7 mouse cellular contexts compared by ENCODE assay signal in genomic region chr8:120632969-120633664, GRCm38 (mm10). TPM values are rescaled to one million over a fixed set of nuclear protein-coding genes. Genes with fewer than 3 reads are reported as not detected.
A peak's percentile ranks its signal among the peaks of the same experiment; 100 is the strongest.
DNase-seq lines count a peak whose midpoint lies in the region; ATAC-seq and TF ChIP-seq lines count a peak whose summit lies in the region.

No protein-coding gene starts in this region.

- peak overlapping the region; percentile 53 for H3K9ac ChIP-seq in neural tube, embryonic 15.5 days (replicated peaks)

- no peaks in the 10 kb centered on the region for H3K36me3 ChIP-seq in forebrain, embryonic 10.5 days (replicated peaks)
- no peaks in the 10 kb centered on the region for H3K36me3 ChIP-seq in limb, embryonic 10.5 days
- H3K36me3 ChIP-seq in neural tube, embryonic 15.5 days: no peaks in the 10 kb centered on the region

- peak; percentile 3; the same call in 1 of the 2 replicates for ATAC-seq in neural tube, embryonic 15.5 days (ENCODE audit: low FRiP score)
- no peak for ATAC-seq in cerebellum, adult (ENCODE audit: insufficient number of reproducible peaks, low FRiP score, low TSS enrichment)

- H3K9me3 ChIP-seq in forebrain, embryonic 10.5 days: peaks cover 4% of the 10 kb centered on the region; the same call in 1 of the 2 replicates
- H3K9me3 ChIP-seq in limb, embryonic 10.5 days (replicated peaks): no peaks in the 10 kb centered on the region
- no peaks in the 10 kb centered on the region for H3K9me3 ChIP-seq in neural tube, embryonic 15.5 days (replicated peaks)

- no peak for TF ChIP-seq CTCF in layer of hippocampus, adult 2 months (conservative IDR thresholded peaks at IDR 0.05)

- peak overlapping the region; percentile 92 for H3K4me2 ChIP-seq in neural tube, embryonic 15.5 days

- WGBS in forebrain, embryonic 10.5 days: 24% methylated on average over 17 of the region's 17 CpGs
- 29% methylated on average over 17 of the region's 17 CpGs for WGBS in limb, embryonic 10.5 days
- 25% methylated on average over 17 of the region's 17 CpGs for WGBS in neural tube, embryonic 15.5 days

- peaks cover 72% of the 10 kb centered on the region for H3K27me3 ChIP-seq in forebrain, embryonic 10.5 days (ENCODE audit: poor library complexity, severe bottlenecking)
- H3K27me3 ChIP-seq in limb, embryonic 10.5 days (ENCODE audit: low read depth, poor library complexity, severe bottlenecking): peaks cover 74% of the 10 kb centered on the region
- H3K27me3 ChIP-seq in neural tube, embryonic 15.5 days (replicated peaks): peaks cover 29% of the 10 kb centered on the region

- H3K4me1 ChIP-seq in forebrain, embryonic 10.5 days: peaks cover 34% of the 10 kb centered on the region
- peaks cover 43% of the 10 kb centered on the region for H3K4me1 ChIP-seq in limb, embryonic 10.5 days
- H3K4me1 ChIP-seq in neural tube, embryonic 15.5 days: peaks cover 20% of the 10 kb centered on the region

- no peak for DNase-seq in layer of hippocampus, adult 2 months (ENCODE audit: low spot score in 2 of 2)
- no peak for DNase-seq in layer of hippocampus, postnatal 36 days
- DNase-seq in forebrain, embryonic 10.5 days (ENCODE audit: extremely low spot score, low spot score): no peak
- peak; percentile 39 for DNase-seq in limb, embryonic 10.5 days (ENCODE audit: low spot score)
- DNase-seq in embryo, embryonic 9.5 days (ENCODE audit: extremely low spot score): no peak

- H3K27ac ChIP-seq in layer of hippocampus, adult 2 months: peak overlapping the region; percentile 82
- no peak overlapping the region for H3K27ac ChIP-seq in forebrain, embryonic 10.5 days
- peak overlapping the region; percentile 79; the same call in 1 of the 2 replicates for H3K27ac ChIP-seq in limb, embryonic 10.5 days
- no peak overlapping the region for H3K27ac ChIP-seq in neural tube, embryonic 15.5 days (replicated peaks)

- H3K4me3 ChIP-seq in layer of hippocampus, adult 2 months: peak overlapping the region; percentile 66
- H3K4me3 ChIP-seq in forebrain, embryonic 10.5 days: peak overlapping the region; percentile 74
- peak overlapping the region; percentile 79 for H3K4me3 ChIP-seq in limb, embryonic 10.5 days
- peak overlapping the region; percentile 65 for H3K4me3 ChIP-seq in neural tube, embryonic 15.5 days (replicated peaks)

RNA-seq across cellular contexts. Expression of gene 1190005I06Rik, which starts 14.3 kb away (rescaled TPM):
- total RNA-seq in layer of hippocampus, adult 2 months (2021): 10 to 100 TPM; 14.0 to 15.6 TPM
- 10 to 100 TPM; 13.1 to 13.4 TPM for total RNA-seq in layer of hippocampus, postnatal 36 days (2021)
- 2.3 and 2.8 TPM in 2 replicates for polyA plus RNA-seq in forebrain, embryonic 10.5 days (2016; fragmentation: Nextera tagmentation; extraction: Ambion mirVana)
- polyA plus RNA-seq in limb, embryonic 10.5 days (2016; fragmentation: Nextera tagmentation; extraction: Ambion mirVana): 2.7 and 3.4 TPM in 2 replicates
- polyA plus RNA-seq in neural tube, embryonic 15.5 days (2015; fragmentation: Nextera tagmentation; extraction: Ambion mirVana): 12.8 and 13.5 TPM in 2 replicates

RNA-seq across cellular contexts. Expression of gene Gm27021, which starts 34.8 kb away (rescaled TPM):
- total RNA-seq in layer of hippocampus, adult 2 months (2021): under 1 TPM in 1 of 2 experiments, not detected in 1; 0.69 TPM
- not detected for total RNA-seq in layer of hippocampus, postnatal 36 days (2021)
- 3.2 and 4.0 TPM in 2 replicates for polyA plus RNA-seq in forebrain, embryonic 10.5 days (2016; fragmentation: Nextera tagmentation; extraction: Ambion mirVana)
- polyA plus RNA-seq in limb, embryonic 10.5 days (2016; fragmentation: Nextera tagmentation; extraction: Ambion mirVana): 3.4 and 3.8 TPM in 2 replicates
- 3.3 and 5.2 TPM in 2 replicates for polyA plus RNA-seq in neural tube, embryonic 15.5 days (2015; fragmentation: Nextera tagmentation; extraction: Ambion mirVana)

RNA-seq across cellular contexts. Expression of gene Cox4i1, which starts 34.9 kb away (rescaled TPM):
- 1,000 to 10,000 TPM in 1 of 2 experiments, 100 to 1,000 TPM in 1; 991 to 1,040 TPM for total RNA-seq in layer of hippocampus, adult 2 months (2021)
- 1,000 to 10,000 TPM; 1,023 to 1,088 TPM for total RNA-seq in layer of hippocampus, postnatal 36 days (2021)
- polyA plus RNA-seq in forebrain, embryonic 10.5 days (2016; fragmentation: Nextera tagmentation; extraction: Ambion mirVana): 865 and 885 TPM in 2 replicates
- 879 and 888 TPM in 2 replicates for polyA plus RNA-seq in limb, embryonic 10.5 days (2016; fragmentation: Nextera tagmentation; extraction: Ambion mirVana)
- 1,232 and 1,334 TPM in 2 replicates for polyA plus RNA-seq in neural tube, embryonic 15.5 days (2015; fragmentation: Nextera tagmentation; extraction: Ambion mirVana)

RNA-seq across cellular contexts. Expression of gene Emc8, which starts 35.3 kb away (rescaled TPM):
- 10 to 100 TPM; 74.1 to 85.4 TPM for total RNA-seq in layer of hippocampus, adult 2 months (2021)
- 10 to 100 TPM; 64.3 to 71.6 TPM for total RNA-seq in layer of hippocampus, postnatal 36 days (2021)
- 379 and 400 TPM in 2 replicates for polyA plus RNA-seq in forebrain, embryonic 10.5 days (2016; fragmentation: Nextera tagmentation; extraction: Ambion mirVana)
- 372 and 439 TPM in 2 replicates for polyA plus RNA-seq in limb, embryonic 10.5 days (2016; fragmentation: Nextera tagmentation; extraction: Ambion mirVana)
- 108 and 143 TPM in 2 replicates for polyA plus RNA-seq in neural tube, embryonic 15.5 days (2015; fragmentation: Nextera tagmentation; extraction: Ambion mirVana)

RNA-seq across cellular contexts. Expression of gene Gins2, which starts 44.0 kb away (rescaled TPM):
- total RNA-seq in layer of hippocampus, adult 2 months (2021): 1 to 10 TPM; 5.2 to 6.2 TPM
- 1 to 10 TPM; 4.8 to 5.5 TPM for total RNA-seq in layer of hippocampus, postnatal 36 days (2021)
- 154 and 158 TPM in 2 replicates for polyA plus RNA-seq in forebrain, embryonic 10.5 days (2016; fragmentation: Nextera tagmentation; extraction: Ambion mirVana)
- 153 and 167 TPM in 2 replicates for polyA plus RNA-seq in limb, embryonic 10.5 days (2016; fragmentation: Nextera tagmentation; extraction: Ambion mirVana)
- polyA plus RNA-seq in neural tube, embryonic 15.5 days (2015; fragmentation: Nextera tagmentation; extraction: Ambion mirVana): 15.9 and 38.9 TPM in 2 replicates

Comparison
In these comparisons a context has a peak if more than half of its experiments do, and no peak if none do; other contexts are left out.
1. H3K27ac ChIP-seq: peak in layer of hippocampus, adult 2 months (single experiment) and limb, embryonic 10.5 days (single experiment); none in forebrain, embryonic 10.5 days (single experiment) and neural tube, embryonic 15.5 days (single experiment).
2. Peak in every context shown above with its lines, with median percentiles within 50 percentile points of each other: H3K4me3 ChIP-seq.